Mouse (Mus musculus): ENCODE measurements around the gene Nr3c2.
A peak's percentile ranks its signal among the peaks of the same experiment; 100 is the strongest.

The Nr3c2 gene

DNA sequence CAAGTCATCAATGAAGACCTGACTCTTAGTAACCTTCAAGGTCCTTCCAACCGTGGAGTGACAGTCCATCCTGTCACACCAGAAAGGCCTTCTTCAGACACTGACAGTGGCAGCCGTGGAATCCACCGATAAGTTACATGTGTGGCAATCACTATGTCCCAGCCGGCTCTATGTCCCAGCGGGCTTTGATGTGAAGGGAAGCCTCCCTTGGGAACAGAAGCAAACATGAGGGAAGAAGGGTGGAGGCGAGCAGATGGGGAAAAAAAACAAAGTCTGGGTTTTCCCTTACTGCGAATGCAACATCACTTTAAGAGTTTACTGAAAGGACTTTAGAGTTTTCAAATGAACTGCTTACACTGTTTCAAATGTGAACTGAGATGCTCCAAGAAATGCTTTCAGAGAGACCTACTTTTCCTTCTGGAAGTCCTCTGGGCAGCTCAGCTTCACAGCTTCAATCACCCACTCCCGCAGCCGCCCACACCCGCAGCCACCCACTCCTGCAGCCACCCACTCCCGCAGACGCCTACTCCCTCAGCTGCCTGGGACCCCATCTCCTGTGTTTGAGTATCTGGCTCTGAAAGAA, 273.9 kb downstream of the Nr3c2 start:
- peak; percentile 49 for DNase-seq (ENCODE audit: low spot score)

- no peak for DNase-seq (ENCODE audit: low spot score)
Observed at GRCm38 (mm10) chr8:77173736-77174135, 274.5 kb downstream of the Nr3c2 start.

- no peak for DNase-seq (ENCODE audit: low spot score)
Observed at GRCm38 (mm10) chr8:77175471-77175870, 276.2 kb downstream of the Nr3c2 start.

DNA sequence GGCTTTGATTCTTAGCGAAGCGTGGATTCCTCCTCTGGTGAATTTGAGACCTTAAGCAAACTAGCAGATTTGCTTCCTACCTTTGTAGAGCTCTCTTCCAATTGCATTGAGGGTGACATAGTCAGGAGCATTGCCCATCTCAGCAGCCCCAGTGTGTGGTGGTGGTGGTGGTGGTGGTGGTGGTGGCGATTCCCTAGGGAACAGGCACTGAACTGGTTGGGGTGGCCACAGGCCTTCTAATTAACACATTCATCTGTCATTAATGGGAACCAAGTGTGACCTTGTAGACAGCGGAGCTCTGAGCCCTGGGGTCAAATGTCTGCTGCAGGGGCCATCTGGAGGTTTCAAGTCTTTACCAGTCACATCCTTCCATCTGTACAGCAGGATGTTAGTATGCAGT, 277.1 kb downstream of the Nr3c2 start:
- DNase-seq (ENCODE audit: low spot score): no peak

DNA sequence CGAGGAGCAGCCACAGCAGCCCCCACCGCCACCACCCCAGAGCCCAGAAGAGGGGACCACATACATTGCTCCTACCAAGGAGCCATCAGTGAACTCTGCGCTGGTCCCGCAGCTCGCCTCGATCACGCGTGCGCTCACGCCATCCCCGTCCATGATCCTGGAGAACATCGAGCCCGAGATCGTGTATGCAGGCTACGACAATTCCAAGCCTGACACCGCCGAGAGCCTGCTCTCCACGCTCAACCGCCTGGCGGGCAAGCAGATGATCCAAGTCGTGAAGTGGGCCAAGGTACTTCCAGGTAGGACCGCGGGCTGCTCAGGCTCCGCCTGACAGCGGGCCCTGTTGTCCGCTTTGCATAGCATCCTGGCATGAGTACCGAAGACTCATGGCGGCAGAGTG, 286.6 kb downstream of the Nr3c2 start:
- no peak for DNase-seq (ENCODE audit: low spot score)

DNA sequence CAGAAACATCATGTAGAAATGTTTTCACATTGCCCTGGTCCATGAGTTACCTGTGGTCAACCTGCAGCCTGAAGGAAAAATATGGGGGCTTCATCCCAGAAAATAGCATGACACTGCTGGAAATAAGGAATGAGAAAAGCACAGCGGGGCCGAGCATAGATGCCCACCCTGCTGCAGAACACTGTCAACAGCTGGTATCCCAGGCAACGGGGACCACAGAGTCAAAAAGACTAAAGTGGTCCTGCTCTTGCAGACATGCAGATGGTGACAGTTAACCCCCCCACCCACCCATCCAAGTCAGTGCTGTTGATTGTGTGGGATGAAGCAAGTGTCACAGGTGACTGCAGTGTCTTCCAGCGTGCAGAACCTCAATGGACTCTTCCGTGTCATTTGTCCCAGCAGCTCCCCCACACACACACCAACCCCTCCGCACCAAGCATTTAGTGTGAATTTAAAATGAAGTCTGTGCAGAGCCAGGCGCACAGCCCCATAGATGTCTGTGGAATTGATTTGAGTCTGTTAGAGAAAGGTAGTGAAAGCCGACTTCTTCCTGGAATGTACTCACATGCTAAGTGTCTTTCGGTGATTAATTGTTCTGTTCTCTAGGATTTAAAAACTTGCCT, 287.8 kb downstream of the Nr3c2 start:
- DNase-seq (ENCODE audit: low spot score): no peak

DNA sequence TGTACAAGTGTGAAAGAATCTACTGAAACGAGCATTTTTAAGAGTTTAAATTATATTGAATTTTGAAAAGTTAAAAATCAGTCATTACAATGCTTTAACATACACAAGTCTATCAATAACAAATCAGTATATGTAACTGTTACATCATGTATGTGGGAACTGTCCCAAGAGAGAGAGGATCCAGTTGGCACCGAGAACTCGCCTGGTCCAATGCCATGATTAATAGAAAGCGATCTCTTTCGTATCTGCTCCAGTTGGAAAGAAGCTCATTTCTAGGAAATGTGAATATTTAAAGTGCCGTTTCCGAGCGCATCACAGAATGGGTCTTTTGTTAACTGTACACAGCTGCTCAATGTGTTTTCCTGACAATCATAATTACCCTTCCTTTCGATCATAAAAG, 288.5 kb downstream of the Nr3c2 start:
- DNase-seq (ENCODE audit: low spot score): no peak

DNA sequence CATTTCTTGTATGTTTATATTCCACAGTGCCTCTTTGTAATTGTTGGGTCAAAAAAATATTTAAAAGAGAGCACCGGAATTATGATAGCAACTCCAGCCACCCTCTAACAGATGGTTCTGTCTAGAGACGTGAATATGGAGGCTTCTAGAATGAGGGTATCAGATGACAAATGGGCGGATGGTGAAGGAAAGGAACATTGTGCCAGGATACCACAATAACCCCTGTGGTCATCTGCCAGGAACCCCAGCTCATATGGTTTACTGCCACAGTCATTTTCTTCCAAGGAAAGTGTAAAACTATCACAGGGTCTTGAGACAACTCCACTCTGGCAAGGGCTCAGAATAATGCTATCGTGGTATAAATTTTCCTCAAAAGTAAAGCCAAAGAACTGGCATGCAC, 289.1 kb downstream of the Nr3c2 start:
- DNase-seq (ENCODE audit: low spot score): no peak

- no peak for DNase-seq (ENCODE audit: low spot score)
Observed at GRCm38 (mm10) chr8:77189318-77189717, 290.1 kb downstream of the Nr3c2 start.

DNA sequence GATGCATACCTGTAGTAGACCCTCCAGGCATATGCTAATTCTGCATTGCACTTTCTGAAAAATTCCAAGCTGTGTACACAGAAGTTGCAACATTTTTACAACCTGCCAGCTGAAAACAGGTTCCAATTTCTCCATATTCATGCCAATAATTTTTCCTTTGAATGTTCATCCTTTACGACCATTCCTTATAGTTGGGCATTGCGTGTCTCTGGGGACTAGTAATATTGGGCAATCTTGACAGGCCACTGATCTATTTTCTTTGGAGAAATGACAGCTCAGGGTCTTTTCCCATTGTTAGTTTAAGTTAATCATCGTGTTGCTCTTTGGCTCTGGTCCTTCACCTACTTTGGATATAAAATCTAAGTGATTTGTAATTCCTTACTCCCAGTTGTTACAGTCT, 291.2 kb downstream of the Nr3c2 start:
- DNase-seq (ENCODE audit: low spot score): no peak

GRCm38 (mm10) chr8:77209297-77209696, 310.1 kb downstream of the Nr3c2 start:
- DNase-seq (ENCODE audit: low spot score): no peak

DNA sequence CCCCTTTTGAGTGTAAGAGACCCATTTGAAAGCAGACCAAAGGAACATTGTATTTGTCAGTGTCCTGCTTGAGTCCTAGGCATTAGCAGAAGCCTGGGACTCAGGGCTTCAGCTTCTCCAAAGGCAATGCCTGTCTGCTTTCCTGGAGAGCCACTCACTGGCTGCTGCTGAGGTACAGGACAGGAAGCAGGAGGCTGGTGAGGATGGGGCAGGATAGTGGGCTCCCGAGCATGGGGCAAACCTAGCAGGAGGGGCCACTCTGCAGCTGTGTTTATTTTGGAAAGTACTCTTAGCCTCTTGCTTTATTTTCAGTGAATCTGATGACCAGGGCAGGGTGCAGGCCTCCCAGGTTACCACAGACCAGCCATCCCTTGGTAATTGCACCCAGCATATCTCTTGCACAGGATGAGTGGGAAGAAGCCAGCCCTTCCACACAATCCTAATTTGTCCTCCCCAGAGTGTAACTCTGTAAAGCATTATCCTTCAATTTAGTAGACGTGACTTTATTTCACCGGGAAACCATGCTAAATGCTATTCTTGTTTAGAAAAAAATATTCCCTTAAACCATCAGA, 314.7 kb downstream of the Nr3c2 start:
- no peak for DNase-seq (ENCODE audit: low spot score)

DNA sequence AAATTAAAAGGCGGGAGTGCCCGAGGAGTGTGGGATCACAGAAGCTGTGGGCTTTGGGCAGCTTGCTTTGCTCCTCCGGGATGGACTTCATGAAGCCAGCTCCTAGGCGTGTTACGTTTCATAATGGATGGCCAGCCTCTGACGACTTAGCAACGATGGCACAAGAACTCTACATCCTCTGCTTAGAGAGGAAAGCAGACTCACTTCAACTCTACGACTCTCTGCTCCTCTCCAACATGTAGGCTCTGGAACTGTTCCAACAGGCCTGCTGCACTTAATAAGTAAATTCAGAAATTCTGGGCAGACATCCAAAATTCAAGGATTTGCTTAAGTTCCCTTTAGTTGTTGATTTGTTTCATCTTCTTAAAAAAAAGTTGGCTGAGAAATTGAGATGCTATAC, 315.4 kb downstream of the Nr3c2 start:
- DNase-seq (ENCODE audit: low spot score): no peak

DNA sequence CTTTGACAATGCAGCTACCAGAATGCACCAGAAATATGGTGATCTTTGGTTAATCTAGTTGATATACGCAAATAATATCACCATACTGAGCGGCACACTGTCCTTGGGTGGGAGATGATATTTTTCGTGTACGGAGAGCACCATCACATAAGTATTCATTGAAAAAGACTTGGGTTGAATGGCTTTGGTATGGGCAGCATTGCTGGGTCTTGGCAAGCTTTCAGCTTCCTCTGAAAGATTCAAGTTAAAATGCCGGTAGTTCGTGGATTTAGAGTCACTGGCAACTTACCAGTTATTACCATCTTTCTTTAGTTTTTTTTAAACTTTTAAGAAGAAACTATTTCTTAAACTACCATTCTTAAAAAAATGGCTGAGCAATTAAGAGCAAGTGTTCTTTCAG, 315.9 kb downstream of the Nr3c2 start:
- no peak for DNase-seq (ENCODE audit: low spot score)

DNA sequence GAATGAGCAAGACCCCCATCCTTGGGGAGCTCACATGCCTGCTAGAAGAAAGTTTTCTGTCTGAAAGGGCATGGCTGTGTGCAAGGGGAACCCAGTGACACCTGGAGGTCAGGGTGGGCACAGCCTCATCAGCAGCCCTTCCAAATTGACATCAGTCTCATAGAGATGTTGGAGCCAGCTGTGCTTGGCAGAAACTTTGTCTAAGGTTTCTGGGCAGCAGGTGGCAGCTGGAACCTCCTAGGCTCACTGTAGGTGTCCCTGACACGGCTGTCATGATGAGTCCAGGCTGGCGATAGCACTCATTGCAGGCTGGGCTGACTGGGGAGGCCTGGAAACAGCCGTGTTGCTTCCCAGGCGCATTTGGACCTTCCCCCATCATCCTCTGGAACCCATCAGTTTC, 323.9 kb downstream of the Nr3c2 start:
- no peak for DNase-seq (ENCODE audit: low spot score)

DNA sequence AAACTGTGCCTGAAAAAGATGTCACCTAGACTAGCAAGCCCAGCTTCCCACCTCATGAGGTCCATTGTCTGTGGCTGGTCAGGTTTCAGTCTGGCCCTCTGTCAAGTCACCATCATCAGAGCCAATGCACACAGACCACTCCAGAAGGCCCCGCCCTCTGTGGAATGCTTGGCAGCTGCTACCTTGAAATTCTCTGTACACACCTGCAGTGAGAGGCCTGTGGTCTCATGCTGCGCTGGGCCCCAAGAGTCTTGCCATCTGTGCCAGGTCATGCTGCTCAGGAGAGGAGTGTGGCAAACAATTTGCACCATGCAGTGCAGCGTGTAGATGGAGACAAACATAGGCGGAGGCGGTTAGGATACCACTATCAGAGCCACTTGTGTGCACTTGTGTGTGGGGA, 328.5 kb downstream of the Nr3c2 start:
- no peak for DNase-seq (ENCODE audit: low spot score)

DNA sequence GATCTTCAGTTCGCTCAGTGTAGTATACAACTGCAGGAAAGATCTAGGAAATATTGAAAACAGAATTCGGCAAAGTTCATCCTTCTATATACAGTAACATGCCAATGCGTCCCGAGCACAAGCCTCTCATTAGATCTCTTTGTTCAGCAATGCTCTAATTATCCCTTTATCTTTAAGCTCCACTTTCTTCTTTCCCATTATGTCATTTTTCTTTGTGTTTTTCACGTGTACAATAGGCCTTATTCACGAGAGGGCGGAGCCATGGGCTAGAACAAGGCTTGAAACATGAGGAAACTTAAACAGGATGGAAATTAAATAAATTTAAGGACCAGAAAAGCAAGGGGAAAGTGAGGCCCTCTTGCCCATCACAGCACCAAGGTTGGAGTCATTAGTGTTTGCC, 329.4 kb downstream of the Nr3c2 start:
- no peak for DNase-seq (ENCODE audit: low spot score)

GRCm38 (mm10) chr8:77231211-77231610, 332.0 kb downstream of the Nr3c2 start:
- no peak for DNase-seq (ENCODE audit: low spot score)

GRCm38 (mm10) chr8:77231834-77232233, 332.6 kb downstream of the Nr3c2 start:
- no peak for DNase-seq (ENCODE audit: low spot score)

DNA sequence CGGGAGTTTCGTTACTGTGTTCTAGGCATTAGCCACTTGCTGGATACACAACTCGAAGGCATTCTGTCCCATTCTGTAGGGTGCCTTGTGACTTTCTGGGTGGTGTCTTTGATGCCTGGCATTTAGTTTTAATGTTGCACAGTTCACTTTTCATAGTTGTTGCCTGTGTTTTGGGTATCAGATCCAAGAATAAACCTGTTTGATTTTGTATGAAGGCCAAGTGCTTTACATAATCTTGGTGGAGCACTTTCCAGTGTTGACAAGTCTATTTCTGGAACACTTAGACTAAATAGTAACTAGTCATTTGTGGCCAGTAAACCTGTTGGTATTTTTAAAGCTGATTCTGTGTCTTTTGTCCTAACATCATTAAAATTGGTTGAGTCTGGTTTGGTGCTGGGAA, 333.2 kb downstream of the Nr3c2 start:
- no peak for DNase-seq (ENCODE audit: low spot score)

GRCm38 (mm10) chr8:77236701-77237100, 337.5 kb downstream of the Nr3c2 start:
- no peak for DNase-seq (ENCODE audit: low spot score)

DNA sequence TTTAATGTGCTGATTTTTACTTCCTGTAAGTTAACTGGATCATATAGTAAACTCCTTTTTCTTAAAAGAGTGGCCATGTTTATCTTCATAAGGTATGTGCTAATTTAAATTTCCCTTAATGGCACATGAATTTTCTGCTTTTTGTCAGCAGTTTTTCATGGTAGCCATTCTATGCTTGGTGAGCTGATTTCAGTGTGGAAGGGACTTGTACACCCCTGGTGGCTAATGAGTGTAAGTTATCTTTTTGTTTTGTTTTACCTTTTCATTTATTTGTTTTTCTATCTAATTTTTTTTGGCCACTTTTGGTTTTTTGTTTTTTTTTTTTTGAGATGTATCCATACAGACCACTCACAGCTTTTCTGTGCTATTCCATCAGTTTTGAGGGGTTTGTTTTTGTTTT, 340.2 kb downstream of the Nr3c2 start:
- DNase-seq (ENCODE audit: low spot score): no peak

DNA sequence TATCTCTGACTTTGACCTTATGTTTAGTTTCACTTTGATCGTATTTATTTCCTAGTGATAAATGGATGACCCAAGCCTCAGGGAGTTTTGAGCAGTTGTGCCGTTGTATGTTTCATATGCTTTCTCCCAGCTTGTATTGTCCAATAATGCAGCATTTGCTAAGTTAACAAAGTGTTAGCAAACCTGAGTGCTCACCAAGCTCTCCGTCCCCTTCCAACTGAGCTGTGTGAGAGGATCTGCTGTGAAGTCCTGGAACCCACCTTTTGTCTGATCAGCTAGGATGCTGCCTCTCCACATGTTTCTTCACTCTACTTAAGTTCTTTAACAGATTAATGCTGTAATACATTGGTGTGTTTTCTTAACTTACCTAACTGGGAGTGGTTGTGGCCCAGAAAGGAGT, 342.1 kb downstream of the Nr3c2 start:
- no peak for DNase-seq (ENCODE audit: low spot score)

- DNase-seq (ENCODE audit: low spot score): no peak
Observed at GRCm38 (mm10) chr8:77250094-77250493, 350.9 kb downstream of the Nr3c2 start.

All from testis, postnatal 10 days (tissue).